Mouse (Mus musculus) stomach, postnatal 0 days (tissue): ENCODE measurements around the gene Pdcd5. TPM values are rescaled to one million over a fixed set of nuclear protein-coding genes. Genes with fewer than 3 reads are reported as not detected.

Source experiments
- ATAC-seq: fragments of 200-750 bp; cut with Nextera tagmentation; 2 replicates; pipeline ENCODE4 v1.8.0; 2017; ENCODE audit not compliant: low FRiP score, low TSS enrichment
- DNase-seq: peaks from one replicate; pipeline ENCODE4 v3.0.0-alpha.2; 2016; ENCODE audit warnings: low spot score
- H3K27ac ChIP-seq: fragments of 300-500 bp; sonication (generic); replicated peaks from 2 replicates; pipeline ENCODE4 v1.5.1; 2014; ENCODE audit warnings: mild to moderate bottlenecking, control low read depth
- H3K27me3 ChIP-seq: fragments of 300-500 bp; sonication (generic); 2 replicates; pipeline ENCODE4 v1.6.1; 2014; ENCODE audit warnings: low read length; ENCODE audit not compliant: control insufficient read depth, insufficient read depth
- H3K36me3 ChIP-seq: fragments of 300-500 bp; sonication (generic); 2 replicates; pipeline ENCODE4 v1.6.1; 2014; ENCODE audit warnings: low read length, mixed read lengths; ENCODE audit not compliant: control insufficient read depth, insufficient read depth
- H3K4me1 ChIP-seq: fragments of 300-500 bp; sonication (generic); replicated peaks from 2 replicates; pipeline ENCODE4 v1.6.1; 2014; ENCODE audit warnings: antibody characterized with exemption; ENCODE audit not compliant: control insufficient read depth, insufficient read depth
- H3K4me2 ChIP-seq: fragments of 300-500 bp; sonication (generic); replicated peaks from 2 replicates; pipeline ENCODE4 v1.6.1; 2014; ENCODE audit warnings: low read depth, mild to moderate bottlenecking, control low read depth, moderate library complexity
- H3K4me3 ChIP-seq: fragments of 300-500 bp; sonication (generic); 2 replicates; pipeline ENCODE4 v1.5.1; 2014; ENCODE audit warnings: low read depth, low read length, control low read depth
- H3K9ac ChIP-seq: fragments of 300-500 bp; sonication (generic); 2 replicates; pipeline ENCODE4 v1.6.1; 2014; ENCODE audit warnings: mild to moderate bottlenecking, low read length, control low read depth, mixed read lengths
- H3K9me3 ChIP-seq: fragments of 300-500 bp; sonication (generic); 2 replicates; pipeline ENCODE4 v1.6.1; 2016; ENCODE audit warnings: low read length; ENCODE audit not compliant: control insufficient read depth
- CTCF ChIP-seq: IDR thresholded peaks from 2 replicates; pipeline ENCODE4 v1.5.1; 2016; ENCODE audit warnings: antibody characterized with exemption, low read depth, mild to moderate bottlenecking, moderate library complexity
- EP300 ChIP-seq: optimal IDR thresholded peaks from 2 replicates; pipeline ENCODE3; 2016; ENCODE audit warnings: antibody characterized with exemption
- WGBS: fragments of 180-500 bp; shearing (Covaris S2); extraction: QIAGEN DNeasy Blood & Tissue Kit; methylation state at CpG from one replicate; pipeline ENCODE4 v1.1.7; 2014; 5-methylcytosine and 5-hydroxymethylcytosine counted together
- polyA plus RNA-seq: library from polyadenylated mRNA; unstranded; fragments of >200 nt; fragmentation: Nextera tagmentation; extraction: Ambion mirVana; gene quantifications from 2 replicates; pipeline ENCODE4 v1.2.1, GENCODE M21; 2015

Pdcd5 gene
- polyA plus RNA-seq, 1 experiment from 2014 or later = 190 TPM

- Histone ChIP-seq H3K4me3 (peak overlapping the region; percentile 10; the same call in 1 of the 2 replicates), H3K4me2 (peak overlapping the region; percentile 42), H3K27ac (no peak overlapping the region), H3K9me3 (no peaks in the 10 kb centered on the region), H3K9ac (no peak overlapping the region), H3K4me1 (no peaks in the 10 kb centered on the region), H3K36me3 (peaks cover 2% of the 10 kb centered on the region; the same call in 1 of the 2 replicates), H3K27me3 (no peaks in the 10 kb centered on the region)
- WGBS = 20% methylated on average over 13 of the region's 13 CpGs
- DNase-seq (peak; percentile 53), ATAC-seq (no peak)
- TF ChIP-seq EP300 = no peak
- TF ChIP-seq CTCF = peak; percentile 94
Observed at GRCm38 (mm10) chr7:35686756-35687155, 39.4 kb upstream of the Pdcd5 start.

- H3K4me2 ChIP-seq = no peak overlapping the region
- TF ChIP-seq CTCF (no peak), EP300 (no peak)
- no peak overlapping the region for H3K4me3 ChIP-seq
- H3K36me3 ChIP-seq = peaks cover 2% of the 10 kb centered on the region; the same call in 1 of the 2 replicates
- no peak overlapping the region for H3K27ac ChIP-seq
- 56% methylated on average over 11 of the region's 11 CpGs for WGBS
- no peaks in the 10 kb centered on the region for H3K27me3 ChIP-seq
- ATAC-seq = no peak
- no peaks in the 10 kb centered on the region for H3K9me3 ChIP-seq
- no peaks in the 10 kb centered on the region for H3K4me1 ChIP-seq
- DNase-seq = no peak
- H3K9ac ChIP-seq = no peak overlapping the region
Observed at GRCm38 (mm10) chr7:35686216-35686615, 38.9 kb upstream of the Pdcd5 start.

GRCm38 (mm10) chr7:35683409-35684122 is 36.2 kb upstream of the Pdcd5 start:
- 87% methylated on average over 6 of the region's 6 CpGs for WGBS

GRCm38 (mm10) chr7:35681559-35681958 is 34.2 kb upstream of the Pdcd5 start:
- H3K36me3 ChIP-seq = no peaks in the 10 kb centered on the region
- no peak overlapping the region for H3K9ac ChIP-seq
- H3K4me3 ChIP-seq = no peak overlapping the region
- no peaks in the 10 kb centered on the region for H3K4me1 ChIP-seq
- no peak overlapping the region for H3K27ac ChIP-seq
- DNase-seq (no peak), ATAC-seq (no peak)
- H3K4me2 ChIP-seq = no peak overlapping the region
- no peaks in the 10 kb centered on the region for H3K27me3 ChIP-seq
- TF ChIP-seq CTCF (peak; percentile 55), EP300 (no peak)
- no peaks in the 10 kb centered on the region for H3K9me3 ChIP-seq
- WGBS = 78% methylated on average over 3 of the region's 3 CpGs

More at GRCm38 (mm10) chr7:35683409-35684122, 36.2 kb upstream of the Pdcd5 start:
- H3K9me3 ChIP-seq = no peaks in the 10 kb centered on the region
- no peak overlapping the region for H3K4me2 ChIP-seq
- no peak overlapping the region for H3K4me3 ChIP-seq
- no peaks in the 10 kb centered on the region for H3K27me3 ChIP-seq
- no peak for ATAC-seq
- no peak overlapping the region for H3K27ac ChIP-seq
- DNase-seq = no peak
- H3K36me3 ChIP-seq = no peaks in the 10 kb centered on the region
- no peak overlapping the region for H3K9ac ChIP-seq
- no peak for TF ChIP-seq EP300
- no peak for TF ChIP-seq CTCF
- H3K4me1 ChIP-seq = no peaks in the 10 kb centered on the region

- DNase-seq = no peak
- no peaks in the 10 kb centered on the region for H3K27me3 ChIP-seq
- H3K9me3 ChIP-seq = no peaks in the 10 kb centered on the region
- ATAC-seq = no peak
- no peaks in the 10 kb centered on the region for H3K4me1 ChIP-seq
- no peak overlapping the region for H3K27ac ChIP-seq
- WGBS = 78% methylated on average over 4 of the region's 4 CpGs
- H3K9ac ChIP-seq = no peak overlapping the region
- TF ChIP-seq CTCF = no peak
- TF ChIP-seq EP300 = no peak
- H3K4me3 ChIP-seq = no peak overlapping the region
- no peaks in the 10 kb centered on the region for H3K36me3 ChIP-seq
- no peak overlapping the region for H3K4me2 ChIP-seq
Observed at GRCm38 (mm10) chr7:35678976-35679375, 31.7 kb upstream of the Pdcd5 start.
